Mouse (Mus musculus): ENCODE data around the gene Kirrel3. TPM values are rescaled to one million over a fixed set of nuclear protein-coding genes. Genes with fewer than 3 reads are reported as not detected.

Gene Kirrel3
- polyA plus RNA-seq, 1 experiment from 2014 or later: 6.0 TPM

DNA sequence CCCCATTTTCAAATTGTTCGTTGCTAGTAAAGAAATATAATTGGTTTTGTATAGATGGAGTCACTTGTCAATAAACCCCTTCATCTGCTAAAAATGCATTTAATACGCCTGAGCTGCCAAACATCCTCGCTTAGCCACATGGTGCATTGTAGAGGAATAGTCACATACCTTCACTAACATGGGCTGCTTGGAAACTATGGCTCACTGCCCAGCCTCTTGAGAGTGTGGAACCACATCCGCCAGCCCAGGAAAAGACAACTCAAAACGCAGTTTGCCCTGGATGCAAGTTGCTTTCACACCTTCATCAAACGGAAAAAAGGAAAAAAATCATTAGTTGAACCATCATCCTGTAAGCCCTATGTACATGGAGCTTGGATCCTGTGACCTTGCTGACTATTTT lies 472.0 kb downstream of the Kirrel3 start:
- no peak overlapping the region for H3K4me2 ChIP-seq
- DNase-seq (ENCODE audit: low spot score, missing footprints) (no peak), ATAC-seq (ENCODE audit: low FRiP score) (no peak)
- no peaks in the 10 kb centered on the region for H3K36me3 ChIP-seq (ENCODE audit: control insufficient read depth, insufficient read depth, low read length)
- peaks cover 9% of the 10 kb centered on the region for H3K4me1 ChIP-seq (ENCODE audit: control insufficient read depth, insufficient read depth, low read length)
- H3K9me3 ChIP-seq (ENCODE audit: control insufficient read depth, low read length): no peaks in the 10 kb centered on the region
- no peak overlapping the region for H3K27ac ChIP-seq (ENCODE audit: low read depth, low read length)
- H3K4me3 ChIP-seq (ENCODE audit: low read depth, low read length): no peak overlapping the region
- H3K9ac ChIP-seq (ENCODE audit: low read length): no peak overlapping the region
- 81% methylated on average over 6 of the region's 6 CpGs for WGBS
- no peaks in the 10 kb centered on the region for H3K27me3 ChIP-seq (ENCODE audit: control insufficient read depth, insufficient read depth, low read length)

DNA sequence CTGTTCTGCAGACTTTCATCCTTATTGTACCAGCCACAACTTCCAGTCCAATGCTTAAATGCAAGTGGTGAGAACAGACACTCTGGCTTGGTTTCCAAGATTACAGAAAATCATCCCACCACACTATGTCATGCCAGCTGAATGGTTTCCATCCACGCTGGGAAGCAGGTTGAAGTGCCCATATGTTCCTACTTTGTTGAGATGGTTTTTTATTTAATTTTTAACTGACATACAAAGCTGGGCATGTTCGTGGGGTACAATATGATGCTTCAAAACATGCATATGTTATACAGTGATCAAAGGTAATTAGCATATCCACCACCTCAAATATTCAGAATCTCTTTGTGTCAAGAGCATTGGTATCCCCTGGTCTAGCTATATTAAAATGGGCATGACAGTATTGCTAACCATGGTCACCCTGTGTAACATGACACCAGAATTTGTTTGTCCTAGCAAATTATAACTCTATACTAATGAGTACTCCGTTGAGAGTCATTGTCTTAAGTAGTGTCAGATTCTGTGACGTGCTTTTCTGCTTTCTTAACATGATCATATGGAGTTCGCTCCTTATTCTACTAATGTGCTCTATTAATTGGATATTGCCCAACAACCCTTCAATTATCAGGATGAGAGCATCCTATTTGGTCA lies 472.6 kb downstream of the Kirrel3 start:
- H3K4me1 ChIP-seq (ENCODE audit: control insufficient read depth, insufficient read depth, low read length): peaks cover 3% of the 10 kb centered on the region
- H3K4me2 ChIP-seq: no peak overlapping the region
- H3K9ac ChIP-seq (ENCODE audit: low read length): no peak overlapping the region
- 91% methylated on average over 5 of the region's 5 CpGs for WGBS
- no peak for ATAC-seq (ENCODE audit: low FRiP score)
- DNase-seq (ENCODE audit: low spot score, missing footprints): no peak
- no peak overlapping the region for H3K4me3 ChIP-seq (ENCODE audit: low read depth, low read length)
- no peak overlapping the region for H3K27ac ChIP-seq (ENCODE audit: low read depth, low read length)
- H3K9me3 ChIP-seq (ENCODE audit: control insufficient read depth, low read length): no peaks in the 10 kb centered on the region
- no peaks in the 10 kb centered on the region for H3K27me3 ChIP-seq (ENCODE audit: control insufficient read depth, insufficient read depth, low read length)
- H3K36me3 ChIP-seq (ENCODE audit: control insufficient read depth, insufficient read depth, low read length): no peaks in the 10 kb centered on the region

DNA sequence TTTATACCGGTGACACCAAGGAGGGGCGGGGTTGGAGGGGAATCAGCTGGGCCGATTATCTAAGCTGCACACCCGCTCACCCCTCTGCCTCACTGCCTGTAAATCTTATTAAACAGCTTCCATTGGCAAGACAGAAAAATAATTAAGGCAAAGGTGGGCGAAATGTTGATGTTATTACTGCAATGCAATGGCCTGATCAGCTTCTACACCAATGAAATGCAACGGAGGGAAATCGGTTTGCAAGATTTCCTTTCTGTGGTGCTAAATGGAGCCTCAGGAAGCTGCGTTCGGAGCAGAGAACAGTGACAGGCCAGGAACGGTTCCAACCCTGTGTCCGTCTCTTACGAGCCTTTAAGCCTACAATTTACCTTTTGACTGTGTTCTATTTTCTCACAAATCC lies 475.0 kb downstream of the Kirrel3 start:
- Histone ChIP-seq H3K4me3 (ENCODE audit: low read depth, low read length) (no peak overlapping the region), H3K27me3 (ENCODE audit: control insufficient read depth, insufficient read depth, low read length) (no peaks in the 10 kb centered on the region), H3K9ac (ENCODE audit: low read length) (no peak overlapping the region), H3K9me3 (ENCODE audit: control insufficient read depth, low read length) (no peaks in the 10 kb centered on the region), H3K27ac (ENCODE audit: low read depth, low read length) (no peak overlapping the region), H3K4me2 (no peak overlapping the region), H3K36me3 (ENCODE audit: control insufficient read depth, insufficient read depth, low read length) (no peaks in the 10 kb centered on the region), H3K4me1 (ENCODE audit: control insufficient read depth, insufficient read depth, low read length) (peaks cover 7% of the 10 kb centered on the region)
- no peak for DNase-seq (ENCODE audit: low spot score, missing footprints)
- 79% methylated on average over 12 of the region's 12 CpGs for WGBS
- no peak for ATAC-seq (ENCODE audit: low FRiP score)

DNA sequence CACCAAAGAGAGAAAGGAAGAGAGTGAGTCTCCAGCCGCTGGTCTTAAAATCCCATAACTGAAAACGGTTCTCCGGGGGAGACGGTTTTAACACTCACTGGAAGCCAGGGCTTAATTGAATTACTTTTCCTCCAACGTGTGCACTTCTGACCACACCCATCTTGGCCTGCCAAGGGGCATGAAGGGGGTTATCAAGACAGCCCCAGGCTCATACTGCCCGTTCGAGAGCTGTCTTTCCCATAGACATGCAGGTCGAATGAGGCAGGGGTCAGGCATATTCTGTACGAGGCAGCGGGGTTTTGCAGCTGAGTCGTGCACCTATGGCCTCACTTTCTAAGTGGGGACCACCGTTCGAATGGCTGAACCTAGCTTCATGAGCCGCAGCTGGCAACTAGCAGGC lies 475.5 kb downstream of the Kirrel3 start:
- Histone ChIP-seq H3K4me2 (no peak overlapping the region), H3K36me3 (ENCODE audit: control insufficient read depth, insufficient read depth, low read length) (no peaks in the 10 kb centered on the region), H3K9ac (ENCODE audit: low read length) (no peak overlapping the region), H3K4me3 (ENCODE audit: low read depth, low read length) (no peak overlapping the region), H3K4me1 (ENCODE audit: control insufficient read depth, insufficient read depth, low read length) (peaks cover 7% of the 10 kb centered on the region), H3K27me3 (ENCODE audit: control insufficient read depth, insufficient read depth, low read length) (no peaks in the 10 kb centered on the region), H3K9me3 (ENCODE audit: control insufficient read depth, low read length) (no peaks in the 10 kb centered on the region), H3K27ac (ENCODE audit: low read depth, low read length) (no peak overlapping the region)
- ATAC-seq (ENCODE audit: low FRiP score) (no peak), DNase-seq (ENCODE audit: low spot score, missing footprints) (no peak)
- WGBS: 78% methylated on average over 14 of the region's 14 CpGs

DNA sequence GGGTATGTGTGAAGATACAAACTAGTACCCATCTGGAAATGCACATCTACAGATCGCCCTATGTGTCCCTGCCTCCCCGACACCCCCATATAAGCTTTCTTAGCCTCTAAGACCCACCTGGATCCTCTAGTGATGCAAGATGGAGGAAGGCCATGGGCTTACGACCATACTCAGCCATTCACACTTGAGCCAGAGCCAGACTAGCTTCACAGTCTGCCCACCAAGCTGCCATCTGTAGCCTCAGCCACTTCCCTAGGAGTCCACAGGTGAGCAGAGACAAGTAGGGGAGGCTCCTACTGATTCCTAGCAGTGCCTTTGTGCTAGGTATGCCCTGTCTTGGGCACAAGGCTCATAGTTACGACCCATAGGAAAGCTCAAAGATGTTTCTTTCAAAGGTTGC lies 476.6 kb downstream of the Kirrel3 start:
- H3K9me3 ChIP-seq (ENCODE audit: control insufficient read depth, low read length): no peaks in the 10 kb centered on the region
- 94% methylated on average over 4 of the region's 4 CpGs for WGBS
- ATAC-seq (ENCODE audit: low FRiP score) (no peak), DNase-seq (ENCODE audit: low spot score, missing footprints) (peak; percentile 47)
- H3K36me3 ChIP-seq (ENCODE audit: control insufficient read depth, insufficient read depth, low read length): no peaks in the 10 kb centered on the region
- no peak overlapping the region for H3K4me3 ChIP-seq (ENCODE audit: low read depth, low read length)
- H3K4me1 ChIP-seq (ENCODE audit: control insufficient read depth, insufficient read depth, low read length): peaks cover 7% of the 10 kb centered on the region
- no peak overlapping the region for H3K27ac ChIP-seq (ENCODE audit: low read depth, low read length)
- H3K9ac ChIP-seq (ENCODE audit: low read length): no peak overlapping the region
- H3K27me3 ChIP-seq (ENCODE audit: control insufficient read depth, insufficient read depth, low read length): no peaks in the 10 kb centered on the region
- no peak overlapping the region for H3K4me2 ChIP-seq

DNA sequence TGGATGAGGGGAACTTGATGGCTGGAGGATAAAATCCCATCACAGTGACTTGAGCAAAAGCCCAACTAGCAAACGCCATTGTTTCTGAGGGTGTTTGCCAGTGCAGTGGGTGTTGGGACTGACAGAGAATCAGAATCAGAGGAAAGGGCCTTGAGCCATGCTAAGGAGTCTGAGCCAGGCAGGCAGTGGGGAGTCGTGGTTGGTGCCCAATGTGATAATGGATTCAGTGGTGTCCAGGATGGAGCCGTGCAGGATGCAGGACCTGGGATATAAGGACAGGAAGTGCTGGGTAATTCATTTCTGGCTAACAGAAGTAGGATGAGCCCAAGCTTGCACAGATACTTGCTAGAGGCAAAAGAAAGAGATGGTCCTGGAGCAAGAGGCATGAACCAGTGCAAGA lies 477.9 kb downstream of the Kirrel3 start:
- Histone ChIP-seq H3K9me3 (ENCODE audit: control insufficient read depth, low read length) (no peaks in the 10 kb centered on the region), H3K4me3 (ENCODE audit: low read depth, low read length) (no peak overlapping the region), H3K4me1 (ENCODE audit: control insufficient read depth, insufficient read depth, low read length) (peaks cover 7% of the 10 kb centered on the region), H3K27me3 (ENCODE audit: control insufficient read depth, insufficient read depth, low read length) (no peaks in the 10 kb centered on the region), H3K36me3 (ENCODE audit: control insufficient read depth, insufficient read depth, low read length) (no peaks in the 10 kb centered on the region), H3K27ac (ENCODE audit: low read depth, low read length) (no peak overlapping the region), H3K4me2 (no peak overlapping the region), H3K9ac (ENCODE audit: low read length) (no peak overlapping the region)
- DNase-seq (ENCODE audit: low spot score, missing footprints): peak; percentile 49
- no peak for ATAC-seq (ENCODE audit: low FRiP score)
- WGBS: 81% methylated on average over 3 of the region's 3 CpGs

DNA sequence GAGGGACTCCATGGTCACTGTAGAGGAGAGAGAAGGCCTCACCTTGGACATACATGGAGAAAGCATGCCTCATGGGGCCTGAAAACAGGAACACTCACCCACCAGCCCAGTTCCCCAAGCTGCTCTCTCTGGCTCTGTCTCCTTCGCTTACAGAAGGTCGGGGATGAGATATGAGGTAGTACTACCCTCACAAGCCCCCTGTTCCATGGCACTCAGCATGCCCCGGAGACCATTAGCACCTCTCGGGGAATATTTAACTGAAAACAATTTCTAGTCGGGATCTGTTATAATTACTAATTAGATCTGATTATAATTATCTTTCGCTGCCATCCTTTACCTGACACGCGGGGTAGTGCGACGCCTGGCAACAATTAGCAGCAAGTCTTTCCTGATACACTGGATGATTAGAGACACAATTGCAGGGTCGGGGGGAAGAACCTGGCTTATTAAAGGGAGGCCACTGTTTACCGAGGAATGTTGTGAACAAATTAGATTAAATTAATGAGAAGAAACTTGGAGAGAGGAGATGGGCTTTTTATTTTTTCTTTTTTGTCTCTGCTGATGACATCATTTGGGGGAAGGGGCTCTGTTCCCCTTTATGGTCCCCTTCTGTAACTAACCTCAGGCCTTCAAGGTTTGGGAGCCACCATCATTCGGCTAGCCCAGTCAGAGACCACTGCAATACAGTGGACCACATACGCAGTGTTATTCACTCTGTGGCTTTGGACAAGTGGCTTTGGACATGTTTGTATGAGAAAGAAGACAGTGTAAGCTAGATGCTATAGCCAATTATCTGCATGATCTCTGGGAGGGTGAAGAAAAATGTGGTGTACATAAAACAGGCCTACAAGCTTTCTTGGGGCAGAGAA lies 478.7 kb downstream of the Kirrel3 start:
- no peak overlapping the region for H3K9ac ChIP-seq (ENCODE audit: low read length)
- H3K27ac ChIP-seq (ENCODE audit: low read depth, low read length): no peak overlapping the region
- ATAC-seq (ENCODE audit: low FRiP score) (peak; percentile 58), DNase-seq (ENCODE audit: low spot score, missing footprints) (peak; percentile 86)
- peaks cover 7% of the 10 kb centered on the region for H3K4me1 ChIP-seq (ENCODE audit: control insufficient read depth, insufficient read depth, low read length)
- no peak overlapping the region for H3K4me3 ChIP-seq (ENCODE audit: low read depth, low read length)
- no peak overlapping the region for H3K4me2 ChIP-seq
- H3K27me3 ChIP-seq (ENCODE audit: control insufficient read depth, insufficient read depth, low read length): no peaks in the 10 kb centered on the region
- no peaks in the 10 kb centered on the region for H3K9me3 ChIP-seq (ENCODE audit: control insufficient read depth, low read length)
- WGBS: 78% methylated on average over 14 of the region's 14 CpGs
- H3K36me3 ChIP-seq (ENCODE audit: control insufficient read depth, insufficient read depth, low read length): no peaks in the 10 kb centered on the region

DNA sequence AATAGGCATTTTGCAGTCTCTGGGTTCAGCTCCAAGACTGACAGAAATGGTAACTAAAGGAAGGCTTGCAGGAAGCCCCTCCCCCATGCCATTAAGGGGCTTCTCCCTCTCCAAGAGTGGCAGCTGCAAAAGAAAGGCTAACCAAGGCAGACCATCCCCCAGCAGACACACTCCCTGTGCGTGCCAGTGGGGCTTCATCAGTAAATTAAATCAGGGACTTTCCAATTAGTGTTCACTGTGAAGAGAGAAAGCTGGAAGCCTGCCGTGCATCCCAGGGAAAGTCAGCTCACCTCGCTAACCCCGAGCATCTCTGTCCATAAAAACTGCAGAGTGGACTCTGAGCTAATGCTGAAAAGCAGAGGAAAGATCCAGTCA lies 479.3 kb downstream of the Kirrel3 start:
- no peaks in the 10 kb centered on the region for H3K36me3 ChIP-seq (ENCODE audit: control insufficient read depth, insufficient read depth, low read length)
- H3K9ac ChIP-seq (ENCODE audit: low read length): no peak overlapping the region
- DNase-seq (ENCODE audit: low spot score, missing footprints) (peak; percentile 84), ATAC-seq (ENCODE audit: low FRiP score) (peak; percentile 80)
- H3K27ac ChIP-seq (ENCODE audit: low read depth, low read length): no peak overlapping the region
- H3K27me3 ChIP-seq (ENCODE audit: control insufficient read depth, insufficient read depth, low read length): no peaks in the 10 kb centered on the region
- H3K9me3 ChIP-seq (ENCODE audit: control insufficient read depth, low read length): no peaks in the 10 kb centered on the region
- no peak overlapping the region for H3K4me2 ChIP-seq
- 17% methylated on average over 4 of the region's 4 CpGs for WGBS
- H3K4me1 ChIP-seq (ENCODE audit: control insufficient read depth, insufficient read depth, low read length): peaks cover 7% of the 10 kb centered on the region
- no peak overlapping the region for H3K4me3 ChIP-seq (ENCODE audit: low read depth, low read length)

DNA sequence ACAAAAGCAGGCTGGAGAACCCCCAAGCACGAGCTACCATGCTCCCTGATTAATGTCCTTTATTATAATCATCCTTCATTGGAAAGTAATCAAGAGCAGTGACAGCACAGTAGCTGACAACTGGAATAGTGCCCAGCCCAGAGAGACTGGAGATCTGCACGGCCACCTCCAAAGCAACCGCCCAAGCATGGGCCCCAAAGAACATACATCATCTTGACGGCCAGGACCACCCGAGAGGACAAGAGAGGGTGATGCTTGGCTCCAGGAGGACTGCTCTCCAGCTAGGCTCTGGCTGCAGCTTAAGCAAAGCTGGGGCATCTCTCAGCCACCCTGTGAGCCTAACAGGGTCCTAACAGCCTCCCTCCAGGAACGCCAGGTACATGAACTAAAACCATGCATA lies 482.1 kb downstream of the Kirrel3 start:
- Histone ChIP-seq H3K9ac (ENCODE audit: low read length) (no peak overlapping the region), H3K27ac (ENCODE audit: low read depth, low read length) (no peak overlapping the region), H3K4me3 (ENCODE audit: low read depth, low read length) (no peak overlapping the region), H3K4me2 (no peak overlapping the region), H3K4me1 (ENCODE audit: control insufficient read depth, insufficient read depth, low read length) (peaks cover 7% of the 10 kb centered on the region), H3K9me3 (ENCODE audit: control insufficient read depth, low read length) (no peaks in the 10 kb centered on the region), H3K36me3 (ENCODE audit: control insufficient read depth, insufficient read depth, low read length) (no peaks in the 10 kb centered on the region), H3K27me3 (ENCODE audit: control insufficient read depth, insufficient read depth, low read length) (no peaks in the 10 kb centered on the region)
- ATAC-seq (ENCODE audit: low FRiP score): no peak
- 80% methylated on average over 6 of the region's 6 CpGs for whole genome bisulfite sequencing
- DNase-seq (ENCODE audit: low spot score, missing footprints): peak; percentile 10

Measured in midbrain, embryonic 11.5 days (tissue).